Mouse (Mus musculus): ENCODE measurements around the gene Angpt4.
A peak's percentile ranks its signal among the peaks of the same experiment; 100 is the strongest.

Angpt4 gene

GRCm38 (mm10) chr2:151910919-151911500, at the start of gene Angpt4:
TSS of gene Angpt4 (plus strand) at chr2:151911210.
- DNase-seq: no peak

- no peak for DNase-seq
Observed at GRCm38 (mm10) chr2:151862257-151862810, 48.7 kb upstream of the Angpt4 start.

GRCm38 (mm10) chr2:151864941-151865340, 46.1 kb upstream of the Angpt4 start:
- no peak for DNase-seq

- peak; percentile 47 to 80 for DNase-seq
Observed at GRCm38 (mm10) chr2:151866487-151866886, 44.5 kb upstream of the Angpt4 start.

GRCm38 (mm10) chr2:151868196-151868595, 42.8 kb upstream of the Angpt4 start:
- DNase-seq: no peak

GRCm38 (mm10) chr2:151874551-151874950, 36.5 kb upstream of the Angpt4 start:
- DNase-seq: peak; percentile 10 to 63

GRCm38 (mm10) chr2:151876012-151876485, 35.0 kb upstream of the Angpt4 start:
- DNase-seq: peak; percentile 49 to 69

- DNase-seq: no peak
Observed at GRCm38 (mm10) chr2:151878645-151879044, 32.4 kb upstream of the Angpt4 start.

- DNase-seq: peak in 1 of 2 experiments; percentile 35
Observed at GRCm38 (mm10) chr2:151879760-151880159, 31.2 kb upstream of the Angpt4 start.

GRCm38 (mm10) chr2:151891031-151891430, 20.0 kb upstream of the Angpt4 start:
- no peak for DNase-seq

- DNase-seq: no peak
Observed at GRCm38 (mm10) chr2:151893122-151893774, 17.8 kb upstream of the Angpt4 start.

- peak; percentile 35 to 65 for DNase-seq
Observed at GRCm38 (mm10) chr2:151894209-151894980, 16.6 kb upstream of the Angpt4 start.

GRCm38 (mm10) chr2:151895911-151896310, 15.1 kb upstream of the Angpt4 start:
- no peak for DNase-seq

- no peak for DNase-seq
Observed at GRCm38 (mm10) chr2:151898106-151898505, 12.9 kb upstream of the Angpt4 start.

GRCm38 (mm10) chr2:151900845-151901244, 10.2 kb upstream of the Angpt4 start:
- DNase-seq: no peak

- DNase-seq: no peak
Observed at GRCm38 (mm10) chr2:151903267-151903666, 7.7 kb upstream of the Angpt4 start.

GRCm38 (mm10) chr2:151903933-151904332, 7.1 kb upstream of the Angpt4 start:
- no peak for DNase-seq

- DNase-seq: no peak
Observed at GRCm38 (mm10) chr2:151904636-151905035, 6.4 kb upstream of the Angpt4 start.

- no peak for DNase-seq
Observed at GRCm38 (mm10) chr2:151907020-151907419, 4.0 kb upstream of the Angpt4 start.

GRCm38 (mm10) chr2:151909386-151909785, 1.6 kb upstream of the Angpt4 start:
- DNase-seq: no peak

GRCm38 (mm10) chr2:151910498-151910897, 512 bp upstream of the Angpt4 start:
- no peak for DNase-seq

- DNase-seq: no peak
Observed at GRCm38 (mm10) chr2:151911751-151912150, 741 bp downstream of the Angpt4 start.

- DNase-seq: no peak
Observed at GRCm38 (mm10) chr2:151914120-151914519, 3.1 kb downstream of the Angpt4 start.

Data from kidney, postnatal 36 days (tissue).